Mouse (Mus musculus) erythroid progenitor cell, adult 5-6 weeks (primary cell): ENCODE data around the gene Zfp235. TPM values are rescaled to one million over a fixed set of nuclear protein-coding genes. Genes with fewer than 3 reads are reported as not detected.

Source experiments
- ATAC-seq: replicated peaks from 2 replicates; pipeline ENCODE4 v1.8.0; 2016; ENCODE audit warnings: moderate number of reproducible peaks, mild to moderate bottlenecking, moderate TSS enrichment, inconsistent platforms; ENCODE audit not compliant: poor library complexity, low FRiP score, severe bottlenecking
- total RNA-seq, 2 experiments: library from RNA; stranded (forward) in 1 of 2; stranded (reverse) in 1 of 2; fragments of 150-400 nt in 1 of 2; fragments of 186-747, 209-891 nt in 1 of 2; gene quantifications; 2 replicates each; pipeline versions ENCODE4 v1.2.3 to v1.2.4; 2015 to 2017; ENCODE audit warnings: low replicate concordance in 2 of 2

Zfp235 gene
- total RNA-seq, 2 experiments from 2014 or later, result not detected

GRCm38 (mm10) chr7:24191361-24191760 lies 57.4 kb downstream of the Zfp235 start:
- ATAC-seq, result no peak

Other genes with a start within 250 kb of the Zfp235 start
- not detected in 2 replicates for gene Vmn1r178, start 242.2 kb upstream of the Zfp235 start, total RNA-seq (2015; ENCODE audit: low replicate concordance)
- not detected in 2 replicates for gene Vmn1r178, start 242.2 kb upstream of the Zfp235 start, total RNA-seq (2017; ENCODE audit: low replicate concordance)
- gene Vmn1r179, start 207.2 kb upstream of the Zfp235 start, total RNA-seq (2015; ENCODE audit: low replicate concordance), result not detected in 2 replicates
- not detected in 2 replicates for gene Vmn1r179, start 207.2 kb upstream of the Zfp235 start, total RNA-seq (2017; ENCODE audit: low replicate concordance)
- not detected in 2 replicates for gene Vmn1r180, start 183.5 kb upstream of the Zfp235 start, total RNA-seq (2015; ENCODE audit: low replicate concordance)
- gene Vmn1r180, start 183.5 kb upstream of the Zfp235 start, total RNA-seq (2017; ENCODE audit: low replicate concordance), result not detected in 2 replicates
- not detected in 2 replicates for gene Vmn1r181, start 159.6 kb upstream of the Zfp235 start, total RNA-seq (2015; ENCODE audit: low replicate concordance)
- not detected in 2 replicates for gene Vmn1r181, start 159.6 kb upstream of the Zfp235 start, total RNA-seq (2017; ENCODE audit: low replicate concordance)
- not detected in 2 replicates for gene V1rd19, start 132.5 kb upstream of the Zfp235 start, total RNA-seq (2015; ENCODE audit: low replicate concordance)
- gene V1rd19, start 132.5 kb upstream of the Zfp235 start, total RNA-seq (2017; ENCODE audit: low replicate concordance), result not detected in 2 replicates
- gene Vmn1r183, start 80.9 kb upstream of the Zfp235 start, total RNA-seq (2015; ENCODE audit: low replicate concordance), result not detected in 2 replicates
- gene Vmn1r183, start 80.9 kb upstream of the Zfp235 start, total RNA-seq (2017; ENCODE audit: low replicate concordance), result not detected in 2 replicates
- gene Zfp180, start 52.2 kb upstream of the Zfp235 start, total RNA-seq (2015; ENCODE audit: low replicate concordance), result 16.6 and 25.2 TPM in 2 replicates
- 19.4 and 20.3 TPM in 2 replicates for gene Zfp180, start 52.2 kb upstream of the Zfp235 start, total RNA-seq (2017; ENCODE audit: low replicate concordance)
- 3.2 and 4.2 TPM in 2 replicates for gene Zfp112, start 21.9 kb upstream of the Zfp235 start, total RNA-seq (2015; ENCODE audit: low replicate concordance)
- 1.3 and 2.3 TPM in 2 replicates for gene Zfp112, start 21.9 kb upstream of the Zfp235 start, total RNA-seq (2017; ENCODE audit: low replicate concordance)
- 0.42 TPM in 1 of 2 replicates, not detected in the other for gene Zfp114, start 40.9 kb downstream of the Zfp235 start, total RNA-seq (2015; ENCODE audit: low replicate concordance)
- gene Zfp114, start 40.9 kb downstream of the Zfp235 start, total RNA-seq (2017; ENCODE audit: low replicate concordance), result not detected in 2 replicates
- gene Zfp111, start 77.3 kb downstream of the Zfp235 start, total RNA-seq (2015; ENCODE audit: low replicate concordance), result 0.72 and 4.2 TPM in 2 replicates
- 0.51 and 1.1 TPM in 2 replicates for gene Zfp111, start 77.3 kb downstream of the Zfp235 start, total RNA-seq (2017; ENCODE audit: low replicate concordance)
- 1.3 TPM in 1 of 2 replicates, not detected in the other for gene Zfp109, start 103.4 kb downstream of the Zfp235 start, total RNA-seq (2015; ENCODE audit: low replicate concordance)
- 1.3 TPM in 1 of 2 replicates, not detected in the other for gene Zfp109, start 103.4 kb downstream of the Zfp235 start, total RNA-seq (2017; ENCODE audit: low replicate concordance)
- not detected in 2 replicates for gene Zfp108, start 120.6 kb downstream of the Zfp235 start, total RNA-seq (2015; ENCODE audit: low replicate concordance)
- gene Zfp108, start 120.6 kb downstream of the Zfp235 start, total RNA-seq (2017; ENCODE audit: low replicate concordance), result not detected in 2 replicates
- gene Zfp93, start 136.3 kb downstream of the Zfp235 start, total RNA-seq (2015; ENCODE audit: low replicate concordance), result not detected in 2 replicates
- 0.39 and 0.83 TPM in 2 replicates for gene Zfp93, start 136.3 kb downstream of the Zfp235 start, total RNA-seq (2017; ENCODE audit: low replicate concordance)
- gene Zfp61, start 167.1 kb downstream of the Zfp235 start, total RNA-seq (2015; ENCODE audit: low replicate concordance), result 1.1 and 2.5 TPM in 2 replicates
- gene Zfp61, start 167.1 kb downstream of the Zfp235 start, total RNA-seq (2017; ENCODE audit: low replicate concordance), result 1.8 TPM in 1 of 2 replicates, not detected in the other
- 0.72 TPM in 1 of 2 replicates, not detected in the other for gene Zfp94, start 182.5 kb downstream of the Zfp235 start, total RNA-seq (2015; ENCODE audit: low replicate concordance)
- gene Zfp94, start 182.5 kb downstream of the Zfp235 start, total RNA-seq (2017; ENCODE audit: low replicate concordance), result 0.39 TPM in 1 of 2 replicates, not detected in the other
- not detected in 2 replicates for gene Tescl, start 199.8 kb downstream of the Zfp235 start, total RNA-seq (2015; ENCODE audit: low replicate concordance)
- gene Tescl, start 199.8 kb downstream of the Zfp235 start, total RNA-seq (2017; ENCODE audit: low replicate concordance), result not detected in 2 replicates
- gene Lypd5, start 215.0 kb downstream of the Zfp235 start, total RNA-seq (2015; ENCODE audit: low replicate concordance), result not detected in 2 replicates
- not detected in 2 replicates for gene Lypd5, start 215.0 kb downstream of the Zfp235 start, total RNA-seq (2017; ENCODE audit: low replicate concordance)
- gene Kcnn4, start 236.1 kb downstream of the Zfp235 start, total RNA-seq (2015; ENCODE audit: low replicate concordance), result 237 and 287 TPM in 2 replicates
- gene Kcnn4, start 236.1 kb downstream of the Zfp235 start, total RNA-seq (2017; ENCODE audit: low replicate concordance), result 417 and 443 TPM in 2 replicates